Mouse (Mus musculus): ENCODE data around the gene Mmgt2.

DNA sequence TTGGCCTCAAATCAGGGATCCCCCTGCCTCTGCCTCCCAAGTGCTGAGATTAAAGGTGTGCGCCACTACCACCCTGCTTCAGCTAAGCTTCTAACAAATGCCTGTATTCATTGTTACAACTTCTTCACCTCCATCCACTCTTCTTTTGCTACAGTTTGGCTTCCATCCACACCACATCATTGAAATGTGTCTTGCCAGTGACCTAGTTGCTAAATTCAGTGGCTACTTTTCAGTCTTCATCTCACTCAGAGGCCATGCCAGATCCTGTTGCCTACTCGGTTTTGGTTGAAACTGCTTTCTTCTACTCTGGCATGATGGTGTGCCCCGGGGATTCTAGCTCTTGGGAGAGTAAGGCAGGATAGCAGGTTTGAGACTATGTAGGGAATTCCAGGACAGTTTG lies 3.1 kb downstream of the Mmgt2 start:
- TF ChIP-seq CTCF (IDR thresholded peaks at IDR 0.05; ENCODE audit: borderline replicate concordance, extremely low read depth, insufficient read depth, insufficient read length) (no peak), POLR2A (IDR thresholded peaks at IDR 0.05; ENCODE audit: borderline replicate concordance, extremely low read depth, insufficient read depth, insufficient read length, poor library complexity, severe bottlenecking) (no peak)

Data from brain, embryonic 14.5 days (tissue).